Mouse (Mus musculus) neural tube, embryonic 13.5 days (tissue): ENCODE results near the gene Tspan12. TPM values are rescaled to one million over a fixed set of nuclear protein-coding genes. Genes with fewer than 3 reads are reported as not detected.

ENCODE experiments used
- ATAC-seq: fragments of 200-750 bp; cut with Nextera tagmentation; 2 replicates; pipeline ENCODE4 v1.8.0; 2017; ENCODE audit warnings: low read depth, mild to moderate bottlenecking, moderate TSS enrichment, moderate library complexity
- H3K27ac ChIP-seq: fragments of 300-500 bp; sonication (generic); replicated peaks from 2 replicates; pipeline ENCODE4 v1.5.1; 2015; ENCODE audit warnings: moderate library complexity, mild to moderate bottlenecking, inconsistent platforms
- H3K27me3 ChIP-seq: fragments of 300-500 bp; sonication (generic); 2 replicates; pipeline ENCODE4 v1.6.1; 2015; ENCODE audit warnings: mild to moderate bottlenecking, inconsistent platforms
- H3K36me3 ChIP-seq: fragments of 300-500 bp; sonication (generic); 2 replicates; pipeline ENCODE4 v1.6.1; 2015; ENCODE audit warnings: mild to moderate bottlenecking, inconsistent platforms
- H3K4me1 ChIP-seq: fragments of 300-500 bp; sonication (generic); replicated peaks from 2 replicates; pipeline ENCODE4 v1.6.1; 2015; ENCODE audit warnings: inconsistent platforms
- H3K4me2 ChIP-seq: fragments of 300-500 bp; sonication (generic); 2 replicates; pipeline ENCODE4 v1.6.1; 2015; ENCODE audit warnings: inconsistent platforms, mild to moderate bottlenecking, moderate library complexity
- H3K4me3 ChIP-seq: fragments of 300-500 bp; sonication (generic); 2 replicates; pipeline ENCODE4 v1.5.1; 2015; ENCODE audit warnings: mild to moderate bottlenecking, inconsistent platforms
- H3K9ac ChIP-seq: fragments of 300-500 bp; sonication (generic); 2 replicates; pipeline ENCODE4 v1.6.1; 2015; ENCODE audit warnings: moderate library complexity, mild to moderate bottlenecking, inconsistent platforms
- H3K9me3 ChIP-seq: fragments of 300-500 bp; sonication (generic); 2 replicates; pipeline ENCODE4 v1.6.1; 2016; ENCODE audit warnings: inconsistent platforms
- WGBS: fragments of 180-500 bp; shearing (Covaris S2); methylation state at CpG from one replicate; pipeline ENCODE4 v1.1.7; 2015; 5-methylcytosine and 5-hydroxymethylcytosine counted together
- polyA plus RNA-seq: library from polyadenylated mRNA; unstranded; fragments of >200 nt; fragmentation: Nextera tagmentation; extraction: Ambion mirVana; gene quantifications from 2 replicates; pipeline ENCODE4 v1.2.1, GENCODE M21; 2015

Gene Tspan12
- polyA plus RNA-seq, 1 experiment from 2014 or later: 77.5 TPM

- no peak overlapping the region for H3K4me2 ChIP-seq
- no peak overlapping the region for H3K9ac ChIP-seq
- no peak for ATAC-seq
- no peaks in the 10 kb centered on the region for H3K27me3 ChIP-seq
- no peaks in the 10 kb centered on the region for H3K4me1 ChIP-seq
- no peak overlapping the region for H3K27ac ChIP-seq
- H3K4me3 ChIP-seq: no peak overlapping the region
- no peaks in the 10 kb centered on the region for H3K9me3 ChIP-seq
- WGBS: 84% methylated on average over 1 of the region's 1 CpGs
- no peaks in the 10 kb centered on the region for H3K36me3 ChIP-seq
Measured at GRCm38 (mm10) chr6:21747536-21747935, 104.8 kb downstream of the Tspan12 start.

GRCm38 (mm10) chr6:21744615-21745266, 107.6 kb downstream of the Tspan12 start:
- no peak overlapping the region for H3K4me2 ChIP-seq
- 74% methylated on average over 3 of the region's 3 CpGs for WGBS
- no peak for ATAC-seq

GRCm38 (mm10) chr6:21740606-21741005, 111.7 kb downstream of the Tspan12 start:
- Histone ChIP-seq H3K36me3 (no peaks in the 10 kb centered on the region), H3K27ac (no peak overlapping the region), H3K4me1 (no peaks in the 10 kb centered on the region), H3K4me2 (no peak overlapping the region), H3K27me3 (no peaks in the 10 kb centered on the region), H3K9me3 (no peaks in the 10 kb centered on the region), H3K4me3 (no peak overlapping the region), H3K9ac (no peak overlapping the region)
- ATAC-seq: no peak
- 63% methylated on average over 2 of the region's 2 CpGs for WGBS

More at GRCm38 (mm10) chr6:21744615-21745266, 107.6 kb downstream of the Tspan12 start:
- Histone ChIP-seq H3K27me3 (no peaks in the 10 kb centered on the region), H3K4me1 (no peaks in the 10 kb centered on the region), H3K27ac (no peak overlapping the region), H3K9me3 (no peaks in the 10 kb centered on the region), H3K9ac (no peak overlapping the region), H3K36me3 (no peaks in the 10 kb centered on the region), H3K4me3 (no peak overlapping the region)

GRCm38 (mm10) chr6:21722238-21722637, 130.1 kb downstream of the Tspan12 start:
- no peak for ATAC-seq
- Histone ChIP-seq H3K4me3 (no peak overlapping the region), H3K4me2 (no peak overlapping the region), H3K27me3 (no peaks in the 10 kb centered on the region), H3K4me1 (no peaks in the 10 kb centered on the region), H3K9ac (no peak overlapping the region), H3K36me3 (no peaks in the 10 kb centered on the region), H3K27ac (no peak overlapping the region), H3K9me3 (no peaks in the 10 kb centered on the region)
- 86% methylated on average over 10 of the region's 10 CpGs for WGBS

Other genes starting within 250 kb of the Tspan12 start
- 46.4 and 48.1 TPM in 2 replicates for gene Ing3, start 97.1 kb upstream of the Tspan12 start, polyA plus RNA-seq
- 3.6 and 3.9 TPM in 2 replicates for gene Cped1, start 133.4 kb upstream of the Tspan12 start, polyA plus RNA-seq